Mouse (Mus musculus): Measurements from ENCODE around the gene Bzw1. TPM values are rescaled to one million over a fixed set of nuclear protein-coding genes. Genes with fewer than 3 reads are reported as not detected.

Gene Bzw1
- 406 and 428 TPM in 2 replicates for polyA plus RNA-seq (2015; fragmentation: Nextera tagmentation; extraction: Ambion mirVana)

DNA sequence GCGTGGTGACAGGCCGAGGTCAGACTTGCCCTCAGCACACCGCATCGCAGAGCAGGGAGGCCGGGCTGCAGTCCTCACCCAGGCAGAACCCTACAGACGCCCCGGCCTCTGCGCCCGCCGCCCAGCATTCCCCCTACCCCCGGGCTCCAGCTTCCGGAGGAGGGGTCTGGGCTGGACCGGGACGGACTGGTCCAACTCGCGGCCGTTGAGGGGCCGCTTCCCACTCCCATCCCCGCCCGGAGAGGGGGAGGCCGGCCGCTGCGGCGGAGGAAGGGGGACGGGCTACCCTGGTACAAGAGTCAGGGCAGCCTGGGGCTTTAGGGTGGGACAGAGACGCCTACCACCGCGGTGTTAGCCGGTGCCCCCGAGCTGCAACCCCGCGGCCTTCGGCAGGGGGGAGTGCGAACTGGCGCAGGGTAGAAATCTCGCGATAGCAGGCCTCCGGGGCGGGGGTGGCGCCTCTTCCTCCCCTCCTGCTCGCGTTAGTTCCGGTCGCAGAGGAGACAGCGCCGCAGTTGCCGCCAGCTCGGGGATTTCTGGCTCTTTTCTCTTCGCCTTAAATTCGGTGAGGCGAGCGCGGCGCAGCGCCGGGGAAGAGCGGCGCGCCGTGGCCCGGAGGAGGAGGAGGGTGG is at the start of gene Bzw1:
Gene Bzw1, plus strand, starts transcription at position 247 of the 632 bp plus-strand sequence.
- peak within 1 kb of the TSS; percentile 99 for H3K27ac ChIP-seq
- H3K4me1 ChIP-seq (replicated peaks) = peaks cover 27% of the 10 kb centered on the region
- H3K9ac ChIP-seq (replicated peaks) = peak within 1 kb of the TSS; percentile 97
- H3K36me3 ChIP-seq = peaks cover 32% of the 10 kb centered on the region
- ATAC-seq = peak; percentile 98
- WGBS = under 1% methylated on average over 53 of the region's 61 CpGs
- H3K9me3 ChIP-seq = no peaks in the 10 kb centered on the region
- H3K4me3 ChIP-seq (replicated peaks) = peak within 1 kb of the TSS; percentile 95
- no peaks in the 10 kb centered on the region for H3K27me3 ChIP-seq
- H3K4me2 ChIP-seq (replicated peaks) = peak within 1 kb of the TSS; percentile 88

DNA sequence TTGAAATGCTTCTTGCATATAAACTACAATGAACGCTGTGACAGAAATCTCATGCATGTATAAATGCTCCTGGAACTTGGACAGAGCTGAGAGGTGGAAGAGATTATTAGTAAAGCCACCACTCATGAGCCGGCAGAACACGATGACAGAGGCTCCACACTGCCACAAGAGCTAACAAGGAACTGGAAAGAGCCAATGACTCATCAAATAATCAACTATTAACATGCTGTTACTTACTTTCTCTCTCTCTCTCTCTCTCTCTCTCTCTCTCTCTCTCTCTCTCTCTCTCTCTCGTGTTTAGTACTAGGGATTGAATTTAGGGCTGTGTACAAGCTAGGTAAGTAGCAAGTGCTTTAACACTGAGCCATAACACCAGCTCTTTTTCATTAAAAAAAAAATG is 48.8 kb upstream of the Bzw1 start:
- Histone ChIP-seq H3K36me3 (no peaks in the 10 kb centered on the region), H3K9me3 (no peaks in the 10 kb centered on the region), H3K4me3 (replicated peaks) (no peak overlapping the region), H3K9ac (replicated peaks) (no peak overlapping the region), H3K27me3 (no peaks in the 10 kb centered on the region), H3K27ac (no peak overlapping the region), H3K4me1 (replicated peaks) (no peaks in the 10 kb centered on the region), H3K4me2 (replicated peaks) (no peak overlapping the region)
- 91% methylated on average over 4 of the region's 4 CpGs for WGBS
- no peak for ATAC-seq

DNA sequence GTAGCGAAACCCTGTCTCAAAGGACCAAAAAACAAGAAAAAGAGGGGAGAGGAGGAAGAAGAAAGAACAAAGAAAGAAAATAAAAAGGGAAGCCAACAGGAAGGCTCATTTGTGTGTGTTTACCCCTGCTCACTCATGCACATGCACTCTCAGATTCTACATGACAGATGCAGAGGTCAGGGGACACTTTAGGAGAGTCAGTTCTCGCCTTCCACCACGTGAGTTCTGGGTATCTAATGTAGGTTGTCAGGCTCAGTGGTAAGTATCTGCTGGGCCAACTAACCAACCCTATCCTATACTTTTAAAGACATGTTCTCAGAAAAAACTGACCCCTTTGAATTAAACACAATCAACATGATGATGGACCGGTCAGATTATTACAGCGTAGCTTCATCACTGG is 48.1 kb upstream of the Bzw1 start:
- H3K36me3 ChIP-seq = no peaks in the 10 kb centered on the region
- WGBS = 89% methylated on average over 5 of the region's 5 CpGs
- no peak overlapping the region for H3K4me3 ChIP-seq (replicated peaks)
- no peak overlapping the region for H3K27ac ChIP-seq
- no peaks in the 10 kb centered on the region for H3K9me3 ChIP-seq
- H3K4me1 ChIP-seq (replicated peaks) = no peaks in the 10 kb centered on the region
- no peak overlapping the region for H3K9ac ChIP-seq (replicated peaks)
- no peak for ATAC-seq
- no peaks in the 10 kb centered on the region for H3K27me3 ChIP-seq
- no peak overlapping the region for H3K4me2 ChIP-seq (replicated peaks)

DNA sequence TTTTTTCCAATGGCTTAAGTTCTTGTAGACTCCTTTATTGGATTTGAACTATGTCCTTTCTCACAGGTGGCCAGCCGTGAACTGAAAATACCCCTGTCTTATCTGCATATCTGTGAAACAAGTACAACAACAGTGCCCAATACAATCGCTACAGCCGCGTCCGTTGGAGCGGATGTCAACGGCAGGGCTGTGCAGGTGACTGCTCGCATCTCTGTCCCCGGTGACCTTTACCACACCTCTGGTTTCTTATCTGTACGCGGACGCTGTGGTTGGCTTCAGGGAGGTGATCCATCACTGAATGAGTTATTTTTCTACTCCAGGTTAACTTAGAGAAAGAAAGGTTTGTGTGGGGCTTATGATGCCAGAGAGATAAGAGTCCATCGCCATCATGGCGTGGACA is 46.5 kb upstream of the Bzw1 start:
- no peaks in the 10 kb centered on the region for H3K27me3 ChIP-seq
- ATAC-seq = no peak

DNA sequence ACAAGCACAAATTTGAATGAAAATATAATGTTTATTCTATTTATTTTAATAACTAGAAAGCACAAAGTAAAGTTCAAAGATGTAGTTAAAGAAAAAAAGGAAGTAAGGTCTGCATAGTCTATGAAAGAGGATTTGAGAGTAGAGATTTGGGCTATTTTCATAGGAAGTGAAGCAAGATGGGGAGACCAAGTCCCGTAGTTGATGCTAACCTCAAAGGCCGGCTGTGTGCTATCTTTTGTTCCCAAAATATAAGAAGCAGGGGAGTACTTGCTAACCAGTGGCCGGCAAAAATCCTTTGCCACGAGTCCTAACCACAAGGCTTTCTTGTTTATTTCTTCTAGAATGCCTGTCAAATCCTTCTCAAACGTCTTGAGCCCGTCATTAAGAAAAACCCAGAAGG is 44.0 kb upstream of the Bzw1 start:
- no peaks in the 10 kb centered on the region for H3K4me1 ChIP-seq (replicated peaks)
- no peak overlapping the region for H3K9ac ChIP-seq (replicated peaks)
- no peaks in the 10 kb centered on the region for H3K36me3 ChIP-seq
- no peak overlapping the region for H3K4me3 ChIP-seq (replicated peaks)
- WGBS = 85% methylated on average over 6 of the region's 6 CpGs
- no peaks in the 10 kb centered on the region for H3K9me3 ChIP-seq
- ATAC-seq = no peak
- H3K27ac ChIP-seq = no peak overlapping the region
- H3K27me3 ChIP-seq = no peaks in the 10 kb centered on the region
- H3K4me2 ChIP-seq (replicated peaks) = no peak overlapping the region

More for the DNA sequence above, 46.5 kb upstream of the Bzw1 start:
- Histone ChIP-seq H3K36me3 (no peaks in the 10 kb centered on the region), H3K9ac (replicated peaks) (no peak overlapping the region), H3K4me2 (replicated peaks) (no peak overlapping the region), H3K4me1 (replicated peaks) (no peaks in the 10 kb centered on the region), H3K9me3 (no peaks in the 10 kb centered on the region), H3K4me3 (replicated peaks) (no peak overlapping the region), H3K27ac (no peak overlapping the region)
- WGBS = 94% methylated on average over 14 of the region's 14 CpGs

DNA sequence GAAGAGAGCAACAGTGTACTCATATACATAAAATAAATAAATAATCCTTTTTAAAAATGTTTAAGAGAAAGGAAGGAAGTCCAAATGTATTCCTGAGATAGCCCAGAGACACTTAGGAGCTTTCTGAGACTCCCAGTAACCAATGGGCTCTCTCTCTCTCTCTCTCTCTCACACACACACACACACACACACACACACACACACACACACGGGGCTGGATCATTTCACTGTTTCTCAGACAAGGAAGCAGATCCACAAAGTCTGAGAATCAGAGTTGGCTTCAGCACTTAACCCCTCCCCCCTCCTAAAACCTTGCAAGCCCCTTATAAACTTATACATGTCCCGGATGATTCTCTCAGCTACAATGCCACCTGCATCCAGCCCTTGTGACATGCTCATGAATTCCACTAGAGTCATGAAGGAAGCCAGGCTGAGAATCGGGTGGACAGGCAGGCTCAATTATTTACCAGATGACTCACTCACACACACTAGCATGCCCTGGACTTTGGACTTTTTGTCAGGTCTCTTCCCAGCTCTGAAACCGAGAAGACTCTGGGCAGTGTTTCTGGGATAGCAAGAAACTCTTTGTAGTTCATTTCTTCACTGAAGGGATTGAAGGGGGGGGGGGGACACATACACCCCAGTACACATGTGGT is 39.3 kb upstream of the Bzw1 start:
- Histone ChIP-seq H3K4me1 (replicated peaks) (no peaks in the 10 kb centered on the region), H3K9ac (replicated peaks) (no peak overlapping the region), H3K36me3 (no peaks in the 10 kb centered on the region), H3K27ac (no peak overlapping the region), H3K9me3 (no peaks in the 10 kb centered on the region), H3K27me3 (no peaks in the 10 kb centered on the region), H3K4me2 (replicated peaks) (no peak overlapping the region), H3K4me3 (replicated peaks) (no peak overlapping the region)
- ATAC-seq = no peak
- WGBS = 81% methylated on average over 4 of the region's 4 CpGs

DNA sequence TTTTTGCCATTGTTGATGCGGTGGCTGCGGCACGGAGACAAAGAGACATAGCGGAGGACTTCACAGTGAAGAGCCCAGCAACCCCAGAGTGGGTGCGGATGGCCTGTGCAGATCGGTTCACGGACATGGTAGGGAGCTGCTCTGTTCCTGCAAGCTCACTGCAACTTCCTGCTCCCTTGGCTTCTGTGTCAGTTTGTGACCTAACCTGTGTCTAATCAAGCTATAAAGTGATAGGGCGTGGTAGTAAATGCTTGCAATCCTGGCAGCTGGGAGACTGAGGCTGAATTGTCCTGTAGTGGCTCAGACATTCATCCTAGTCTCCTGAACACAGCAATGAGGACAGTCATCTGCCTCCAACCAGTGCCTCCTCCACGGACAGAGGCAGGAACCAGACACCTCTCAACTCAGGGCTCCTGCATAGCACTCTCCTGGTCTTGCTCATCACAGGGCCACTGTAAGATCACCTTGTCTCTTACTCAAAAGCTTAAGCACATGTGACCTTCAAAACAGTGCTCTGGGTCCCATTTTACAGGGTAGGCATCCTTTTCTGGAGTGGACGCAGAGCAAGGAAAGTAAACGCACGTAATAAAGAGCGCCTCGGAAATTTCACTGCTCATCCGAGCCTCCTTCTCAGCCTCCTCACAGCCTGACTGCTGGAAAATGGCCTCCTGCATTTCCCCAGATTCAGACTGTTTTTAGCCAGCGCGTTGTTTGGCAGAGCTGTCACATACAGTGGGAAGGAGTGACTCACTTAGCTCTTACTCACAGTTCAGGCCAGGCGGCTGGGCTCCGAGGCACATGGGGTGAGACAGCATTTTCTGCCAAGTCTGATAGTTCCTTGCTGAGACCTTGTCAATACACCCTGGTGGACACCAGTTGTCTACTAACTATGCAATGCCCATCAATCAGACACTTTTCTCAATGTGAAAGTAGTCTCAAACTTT is 33.5 kb upstream of the Bzw1 start:
- Histone ChIP-seq H3K36me3 (no peaks in the 10 kb centered on the region), H3K4me3 (replicated peaks) (no peak overlapping the region), H3K27me3 (no peaks in the 10 kb centered on the region), H3K4me1 (replicated peaks) (no peaks in the 10 kb centered on the region), H3K4me2 (replicated peaks) (no peak overlapping the region), H3K27ac (no peak overlapping the region), H3K9me3 (no peaks in the 10 kb centered on the region), H3K9ac (replicated peaks) (no peak overlapping the region)
- 88% methylated on average over 19 of the region's 19 CpGs for WGBS
- no peak for ATAC-seq

DNA sequence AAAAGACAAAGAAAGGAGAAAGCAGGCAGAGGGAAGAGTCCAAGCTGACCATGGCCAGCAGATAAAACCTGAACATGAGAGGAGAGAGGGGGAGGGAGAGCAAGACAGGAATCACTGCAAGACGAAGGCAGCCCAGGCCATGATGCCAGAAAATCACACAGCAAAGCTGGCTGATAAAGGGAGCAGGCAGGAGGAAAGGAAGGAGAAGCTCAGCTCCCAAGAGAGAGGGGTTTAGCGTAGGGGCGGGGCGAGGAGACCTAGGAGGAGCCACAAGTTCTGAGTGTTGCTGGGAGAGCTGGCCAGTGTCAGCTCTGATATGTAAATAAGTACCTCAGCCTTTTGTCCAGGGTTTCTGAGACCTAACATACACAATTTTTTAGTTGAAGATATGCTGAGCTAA is 30.4 kb upstream of the Bzw1 start:
- no peak for ATAC-seq
- 54% methylated on average over 4 of the region's 4 CpGs for WGBS
- Histone ChIP-seq H3K9ac (replicated peaks) (no peak overlapping the region), H3K27me3 (no peaks in the 10 kb centered on the region), H3K27ac (no peak overlapping the region), H3K4me1 (replicated peaks) (no peaks in the 10 kb centered on the region), H3K36me3 (no peaks in the 10 kb centered on the region), H3K9me3 (no peaks in the 10 kb centered on the region), H3K4me3 (replicated peaks) (no peak overlapping the region), H3K4me2 (replicated peaks) (no peak overlapping the region)

DNA sequence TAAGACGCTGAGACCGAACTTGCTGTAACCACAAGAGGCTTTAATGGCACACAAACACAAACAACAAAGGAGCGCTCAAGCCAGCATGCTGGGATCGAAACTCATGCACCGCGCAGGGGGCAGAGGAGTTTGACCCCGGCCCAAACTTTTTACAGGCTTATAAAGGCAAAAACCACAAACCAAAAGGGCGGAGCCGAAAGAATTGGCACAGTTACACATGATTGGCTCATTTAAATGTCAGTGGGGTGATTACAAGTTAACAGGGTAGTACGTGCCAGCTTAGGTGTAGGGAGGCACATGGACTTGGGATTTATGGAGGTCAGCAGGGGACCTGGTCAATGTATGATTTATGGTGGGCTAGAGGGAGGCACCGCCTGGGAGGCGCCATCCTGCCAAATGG is 28.1 kb upstream of the Bzw1 start:
- Histone ChIP-seq H3K4me2 (replicated peaks) (no peak overlapping the region), H3K27ac (no peak overlapping the region), H3K4me3 (replicated peaks) (no peak overlapping the region), H3K36me3 (no peaks in the 10 kb centered on the region), H3K9me3 (no peaks in the 10 kb centered on the region), H3K9ac (replicated peaks) (no peak overlapping the region), H3K27me3 (no peaks in the 10 kb centered on the region), H3K4me1 (replicated peaks) (no peaks in the 10 kb centered on the region)
- ATAC-seq = no peak
- WGBS = 86% methylated on average over 12 of the region's 12 CpGs

DNA sequence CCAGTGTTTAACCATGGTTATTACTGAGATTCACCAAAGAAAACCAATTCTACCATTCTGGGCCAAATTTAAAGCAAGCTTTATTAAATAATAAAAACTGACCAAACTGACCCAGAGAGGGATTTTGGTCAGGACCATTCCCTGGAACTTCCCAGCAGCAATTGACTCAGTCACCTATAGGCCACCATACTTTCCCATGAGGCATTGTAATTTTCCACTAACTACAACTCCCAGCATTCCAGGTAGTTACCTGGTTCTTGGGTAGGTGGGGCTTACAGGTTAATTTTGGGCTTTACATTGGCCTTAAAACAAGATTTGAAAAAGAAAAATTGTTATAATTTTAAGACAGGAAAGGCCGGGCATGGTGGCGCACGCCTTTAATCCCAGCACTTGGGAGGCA is 26.9 kb upstream of the Bzw1 start:
- no peaks in the 10 kb centered on the region for H3K36me3 ChIP-seq
- WGBS = 99% methylated on average over 3 of the region's 3 CpGs
- no peak overlapping the region for H3K4me2 ChIP-seq (replicated peaks)
- no peaks in the 10 kb centered on the region for H3K4me1 ChIP-seq (replicated peaks)
- H3K9me3 ChIP-seq = no peaks in the 10 kb centered on the region
- H3K9ac ChIP-seq (replicated peaks) = no peak overlapping the region
- no peak overlapping the region for H3K4me3 ChIP-seq (replicated peaks)
- no peak for ATAC-seq
- H3K27me3 ChIP-seq = no peaks in the 10 kb centered on the region
- no peak overlapping the region for H3K27ac ChIP-seq

DNA sequence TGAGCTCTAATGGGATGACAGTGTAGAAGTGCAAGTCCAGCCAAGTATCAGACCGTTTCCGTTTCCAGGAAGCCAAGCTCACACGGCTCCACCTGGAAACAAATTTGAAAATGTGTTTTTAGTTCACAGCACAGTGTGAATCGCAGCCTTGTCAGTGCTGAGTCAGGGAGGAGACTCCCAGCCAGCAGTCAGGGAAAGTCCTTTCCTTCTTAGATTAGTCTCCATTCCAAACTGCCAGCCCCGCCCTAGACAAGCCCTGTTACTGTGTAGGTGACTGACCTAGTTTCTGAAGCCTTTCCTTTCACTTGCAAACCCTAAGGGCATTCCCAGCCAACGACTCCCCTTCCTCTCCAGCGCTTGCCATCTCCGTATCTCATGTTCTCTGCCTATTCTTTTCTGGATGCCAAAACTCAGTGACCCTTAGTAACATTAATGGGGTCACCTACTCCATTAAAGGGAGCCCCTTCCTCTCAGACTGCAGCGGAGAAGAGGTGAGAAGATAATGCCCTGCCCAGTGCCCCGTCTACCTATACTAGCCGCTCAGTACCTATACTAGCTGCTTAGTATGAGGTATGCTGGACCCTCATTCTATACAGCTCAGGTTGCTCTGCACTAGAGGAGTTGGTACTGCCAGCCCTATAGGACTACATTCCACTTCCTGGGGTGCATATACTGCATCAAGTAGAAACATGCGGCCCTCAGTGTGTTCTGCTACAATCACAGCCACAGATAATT is 25.8 kb upstream of the Bzw1 start:
- Histone ChIP-seq H3K9me3 (no peaks in the 10 kb centered on the region), H3K9ac (replicated peaks) (no peak overlapping the region), H3K36me3 (no peaks in the 10 kb centered on the region), H3K27me3 (no peaks in the 10 kb centered on the region), H3K4me3 (replicated peaks) (no peak overlapping the region), H3K4me1 (replicated peaks) (no peaks in the 10 kb centered on the region), H3K4me2 (replicated peaks) (no peak overlapping the region), H3K27ac (no peak overlapping the region)
- 92% methylated on average over 12 of the region's 12 CpGs for WGBS
- ATAC-seq = no peak

DNA sequence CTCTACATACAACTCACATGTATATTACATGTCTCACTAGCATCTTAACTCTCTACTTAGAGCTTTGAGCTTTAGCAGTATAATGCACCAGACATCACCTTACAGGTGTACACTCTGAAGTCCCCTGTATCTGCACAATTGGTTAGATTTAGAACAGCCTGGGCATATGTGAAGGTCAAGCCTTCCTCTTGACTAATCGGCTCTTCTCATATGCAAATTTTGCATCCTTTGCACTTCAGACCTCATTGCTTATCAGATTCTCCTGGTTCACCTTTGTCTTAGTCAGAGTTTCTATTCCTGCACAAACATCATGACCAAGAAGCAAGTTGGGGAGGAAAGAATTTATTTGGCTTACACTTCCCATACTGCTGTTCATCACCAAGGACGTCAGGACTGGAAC is 23.0 kb upstream of the Bzw1 start:
- H3K9ac ChIP-seq (replicated peaks) = no peak overlapping the region

More for the DNA sequence above, 23.0 kb upstream of the Bzw1 start:
- H3K9me3 ChIP-seq = no peaks in the 10 kb centered on the region
- no peak overlapping the region for H3K4me3 ChIP-seq (replicated peaks)
- H3K36me3 ChIP-seq = no peaks in the 10 kb centered on the region
- no peak overlapping the region for H3K27ac ChIP-seq
- H3K4me2 ChIP-seq (replicated peaks) = no peak overlapping the region
- H3K27me3 ChIP-seq = no peaks in the 10 kb centered on the region
- ATAC-seq = no peak
- no peaks in the 10 kb centered on the region for H3K4me1 ChIP-seq (replicated peaks)
- 77% methylated on average over 2 of the region's 2 CpGs for WGBS

All from midbrain, embryonic 13.5 days (tissue).